Mouse (Mus musculus): ENCODE measurements around the gene Pdcd4. TPM values are rescaled to one million over a fixed set of nuclear protein-coding genes. Genes with fewer than 3 reads are reported as not detected.
"Not testable (repeated sequence)": the region's sequence is repeated elsewhere in the genome, so short reads cannot be mapped to it uniquely, and the experiment has no call there.

Gene Pdcd4
- total and polyA plus RNA-seq, 2 experiments from 2014 or later, result 4.2 to 28.6 TPM

- DNase-seq (ENCODE audit: low spot score) (no peak), ATAC-seq (ENCODE audit: insufficient read depth, low read depth) (no peak)
- TF ChIP-seq EP300 (IDR thresholded peaks at IDR 0.05; ENCODE audit: low read depth) (no peak), CTCF (IDR thresholded peaks at IDR 0.05; ENCODE audit: low read depth) (no peak)
- Histone ChIP-seq H3K4me3 (ENCODE audit: low read depth, low read length) (no peak overlapping the region), H3K27me3 (ENCODE audit: control insufficient read depth, insufficient read depth, low read length) (no peaks in the 10 kb centered on the region), H3K4me2 (ENCODE audit: low read depth, low read length) (no peak overlapping the region), H3K36me3 (replicated peaks; ENCODE audit: control insufficient read depth, insufficient read depth, low read length) (peaks cover 63% of the 10 kb centered on the region), H3K9ac (replicated peaks; ENCODE audit: low read depth, low read length) (no peak overlapping the region), H3K27ac (ENCODE audit: low read depth) (no peak overlapping the region), H3K9me3 (replicated peaks; ENCODE audit: control insufficient read depth, low read length) (no peaks in the 10 kb centered on the region), H3K4me1 (ENCODE audit: control insufficient read depth, insufficient read depth) (no peaks in the 10 kb centered on the region)
- WGBS, result 87% methylated on average over 4 of the region's 4 CpGs
Measured at GRCm38 (mm10) chr19:53914950-53915349, 22.9 kb downstream of the Pdcd4 start.

- Histone ChIP-seq H3K4me3 (ENCODE audit: low read depth, low read length) (no peak overlapping the region), H3K27me3 (ENCODE audit: control insufficient read depth, insufficient read depth, low read length) (no peaks in the 10 kb centered on the region), H3K36me3 (replicated peaks; ENCODE audit: control insufficient read depth, insufficient read depth, low read length) (peaks cover 64% of the 10 kb centered on the region), H3K4me1 (ENCODE audit: control insufficient read depth, insufficient read depth) (no peaks in the 10 kb centered on the region), H3K9ac (replicated peaks; ENCODE audit: low read depth, low read length) (no peak overlapping the region), H3K4me2 (ENCODE audit: low read depth, low read length) (no peak overlapping the region), H3K9me3 (replicated peaks; ENCODE audit: control insufficient read depth, low read length) (no peaks in the 10 kb centered on the region), H3K27ac (ENCODE audit: low read depth) (no peak overlapping the region)
- ATAC-seq (ENCODE audit: insufficient read depth, low read depth), result no peak
- WGBS, result 89% methylated on average over 10 of the region's 10 CpGs
- DNase-seq (ENCODE audit: low spot score), result no peak
- TF ChIP-seq CTCF (IDR thresholded peaks at IDR 0.05; ENCODE audit: low read depth) (no peak), EP300 (IDR thresholded peaks at IDR 0.05; ENCODE audit: low read depth) (no peak)
Measured at GRCm38 (mm10) chr19:53919541-53919940, 27.5 kb downstream of the Pdcd4 start.

GRCm38 (mm10) chr19:53921996-53922395, 30.0 kb downstream of the Pdcd4 start:
- not testable (repeated sequence) for H3K4me3 ChIP-seq (ENCODE audit: low read depth, low read length); H3K4me1 ChIP-seq (ENCODE audit: control insufficient read depth, insufficient read depth); H3K9me3 ChIP-seq (replicated peaks; ENCODE audit: control insufficient read depth, low read length); DNase-seq (ENCODE audit: low spot score); H3K27me3 ChIP-seq (ENCODE audit: control insufficient read depth, insufficient read depth, low read length); ATAC-seq (ENCODE audit: insufficient read depth, low read depth); H3K9ac ChIP-seq (replicated peaks; ENCODE audit: low read depth, low read length); H3K4me2 ChIP-seq (ENCODE audit: low read depth, low read length); H3K27ac ChIP-seq (ENCODE audit: low read depth)
- 87% methylated on average over 3 of the region's 3 CpGs for WGBS
- H3K36me3 ChIP-seq (replicated peaks; ENCODE audit: control insufficient read depth, insufficient read depth, low read length), result peaks cover 57% of the 10 kb centered on the region

- Histone ChIP-seq H3K4me2 (ENCODE audit: low read depth, low read length) (no peak overlapping the region), H3K27me3 (ENCODE audit: control insufficient read depth, insufficient read depth, low read length) (no peaks in the 10 kb centered on the region), H3K4me3 (ENCODE audit: low read depth, low read length) (no peak overlapping the region), H3K36me3 (replicated peaks; ENCODE audit: control insufficient read depth, insufficient read depth, low read length) (peaks cover 51% of the 10 kb centered on the region), H3K9ac (replicated peaks; ENCODE audit: low read depth, low read length) (no peak overlapping the region), H3K9me3 (replicated peaks; ENCODE audit: control insufficient read depth, low read length) (no peaks in the 10 kb centered on the region), H3K4me1 (ENCODE audit: control insufficient read depth, insufficient read depth) (no peaks in the 10 kb centered on the region), H3K27ac (ENCODE audit: low read depth) (no peak overlapping the region)
- ATAC-seq (ENCODE audit: insufficient read depth, low read depth), result no peak
- TF ChIP-seq CTCF (IDR thresholded peaks at IDR 0.05; ENCODE audit: low read depth), result peak; percentile 32
- TF ChIP-seq EP300 (IDR thresholded peaks at IDR 0.05; ENCODE audit: low read depth), result no peak
- no peak for DNase-seq (ENCODE audit: low spot score)
- 74% methylated on average over 2 of the region's 2 CpGs for WGBS
Measured at GRCm38 (mm10) chr19:53925338-53925751, 33.3 kb downstream of the Pdcd4 start.

GRCm38 (mm10) chr19:53926705-53927104, 34.7 kb downstream of the Pdcd4 start:
- TF ChIP-seq CTCF (IDR thresholded peaks at IDR 0.05; ENCODE audit: low read depth) (no peak), EP300 (IDR thresholded peaks at IDR 0.05; ENCODE audit: low read depth) (no peak)
- Histone ChIP-seq H3K4me1 (ENCODE audit: control insufficient read depth, insufficient read depth) (no peaks in the 10 kb centered on the region), H3K36me3 (replicated peaks; ENCODE audit: control insufficient read depth, insufficient read depth, low read length) (peaks cover 55% of the 10 kb centered on the region)

GRCm38 (mm10) chr19:53929218-53929617, 37.2 kb downstream of the Pdcd4 start:
- Histone ChIP-seq H3K9me3 (replicated peaks; ENCODE audit: control insufficient read depth, low read length) (no peaks in the 10 kb centered on the region), H3K4me1 (ENCODE audit: control insufficient read depth, insufficient read depth) (no peaks in the 10 kb centered on the region), H3K4me2 (ENCODE audit: low read depth, low read length) (no peak overlapping the region), H3K36me3 (replicated peaks; ENCODE audit: control insufficient read depth, insufficient read depth, low read length) (peaks cover 45% of the 10 kb centered on the region), H3K27ac (ENCODE audit: low read depth) (no peak overlapping the region), H3K27me3 (ENCODE audit: control insufficient read depth, insufficient read depth, low read length) (no peaks in the 10 kb centered on the region), H3K4me3 (ENCODE audit: low read depth, low read length) (no peak overlapping the region), H3K9ac (replicated peaks; ENCODE audit: low read depth, low read length) (no peak overlapping the region)
- WGBS, result 83% methylated on average over 3 of the region's 3 CpGs
- no peak for TF ChIP-seq CTCF (IDR thresholded peaks at IDR 0.05; ENCODE audit: low read depth)
- no peak for TF ChIP-seq EP300 (IDR thresholded peaks at IDR 0.05; ENCODE audit: low read depth)
- ATAC-seq (ENCODE audit: insufficient read depth, low read depth) (no peak), DNase-seq (ENCODE audit: low spot score) (no peak)

More at GRCm38 (mm10) chr19:53926705-53927104, 34.7 kb downstream of the Pdcd4 start:
- no peak overlapping the region for H3K4me2 ChIP-seq (ENCODE audit: low read depth, low read length)
- DNase-seq (ENCODE audit: low spot score) (no peak), ATAC-seq (ENCODE audit: insufficient read depth, low read depth) (no peak)
- H3K27ac ChIP-seq (ENCODE audit: low read depth), result no peak overlapping the region
- H3K4me3 ChIP-seq (ENCODE audit: low read depth, low read length), result no peak overlapping the region
- no peaks in the 10 kb centered on the region for H3K9me3 ChIP-seq (replicated peaks; ENCODE audit: control insufficient read depth, low read length)
- WGBS, result 94% methylated on average over 1 of the region's 1 CpGs
- no peaks in the 10 kb centered on the region for H3K27me3 ChIP-seq (ENCODE audit: control insufficient read depth, insufficient read depth, low read length)
- H3K9ac ChIP-seq (replicated peaks; ENCODE audit: low read depth, low read length), result no peak overlapping the region
